Mouse (Mus musculus) gonadal fat pad, adult 2 months (tissue): ENCODE measurements around the gene Kmt2b. TPM values are rescaled to one million over a fixed set of nuclear protein-coding genes. Genes with fewer than 3 reads are reported as not detected.

ENCODE experiments used
- DNase-seq: peaks from one replicate; pipeline ENCODE4 v3.0.0-alpha.2; 2012; ENCODE audit warnings: low read depth
- polyA plus RNA-seq: library from polyadenylated mRNA; depleted of rRNA; stranded (reverse); fragments of >200 nt; gene quantifications from 2 replicates; pipeline ENCODE4 v1.2.3, GENCODE M21; 2012; rRNA removed

The Kmt2b gene
- polyA plus RNA-seq = 37.4 and 45.6 TPM in 2 replicates

- DNase-seq = peak; percentile 92
Measured at GRCm38 (mm10) chr7:30588676-30589434, at the start of gene Kmt2b. Gene Kmt2b (minus strand): TSS chr7:30588726.

GRCm38 (mm10) chr7:30636395-30636794 is 47.9 kb upstream of the Kmt2b start:
- DNase-seq = no peak

- no peak for DNase-seq
Measured at GRCm38 (mm10) chr7:30635752-30636151, 47.2 kb upstream of the Kmt2b start, which contains the start of gene Etv2. Gene Etv2 (minus strand): TSS chr7:30635852.

GRCm38 (mm10) chr7:30634621-30635020 is 46.1 kb upstream of the Kmt2b start:
- no peak for DNase-seq

- no peak for DNase-seq
Measured at GRCm38 (mm10) chr7:30633762-30634412, 45.4 kb upstream of the Kmt2b start.

GRCm38 (mm10) chr7:30629013-30629412 is 40.5 kb upstream of the Kmt2b start:
- DNase-seq = no peak

GRCm38 (mm10) chr7:30626647-30627046 is 38.1 kb upstream of the Kmt2b start:
- no peak for DNase-seq

GRCm38 (mm10) chr7:30625530-30626384 is 37.2 kb upstream of the Kmt2b start, which contains the start of gene Cox6b1:
Gene Cox6b1 (minus strand): TSS chr7:30626151.
- peak; percentile 50 for DNase-seq

GRCm38 (mm10) chr7:30619202-30619601 is 30.7 kb upstream of the Kmt2b start:
- no peak for DNase-seq

- DNase-seq = no peak
Measured at GRCm38 (mm10) chr7:30618658-30619057, 30.1 kb upstream of the Kmt2b start.

- DNase-seq = peak; percentile 14
Measured at GRCm38 (mm10) chr7:30615049-30615760, 26.7 kb upstream of the Kmt2b start.

- DNase-seq = no peak
Measured at GRCm38 (mm10) chr7:30614454-30614853, 25.9 kb upstream of the Kmt2b start.

GRCm38 (mm10) chr7:30613529-30614112 is 25.1 kb upstream of the Kmt2b start:
- DNase-seq = no peak

GRCm38 (mm10) chr7:30612654-30613402 is 24.3 kb upstream of the Kmt2b start, which contains the start of gene Upk1a:
Gene Upk1a (minus strand): TSS chr7:30612847.
- DNase-seq = no peak

GRCm38 (mm10) chr7:30610043-30610442 is 21.5 kb upstream of the Kmt2b start:
- DNase-seq = no peak

- no peak for DNase-seq
Measured at GRCm38 (mm10) chr7:30608476-30608875, 19.9 kb upstream of the Kmt2b start.

- no peak for DNase-seq
Measured at GRCm38 (mm10) chr7:30607706-30608309, 19.3 kb upstream of the Kmt2b start.

GRCm38 (mm10) chr7:30604944-30605343 is 16.4 kb upstream of the Kmt2b start:
- no peak for DNase-seq

- DNase-seq = no peak
Measured at GRCm38 (mm10) chr7:30604424-30604823, 15.9 kb upstream of the Kmt2b start.

GRCm38 (mm10) chr7:30602583-30602982 is 14.1 kb upstream of the Kmt2b start:
- DNase-seq = peak; percentile 31
